Mouse (Mus musculus): ENCODE measurements at regions not wholly inside any gene's neighbourhood (a gene's known extent, or its start where the extent isn't known, plus 50 kb on each side); places are given as distances from the start of the nearest gene placed in this dataset.

DNA sequence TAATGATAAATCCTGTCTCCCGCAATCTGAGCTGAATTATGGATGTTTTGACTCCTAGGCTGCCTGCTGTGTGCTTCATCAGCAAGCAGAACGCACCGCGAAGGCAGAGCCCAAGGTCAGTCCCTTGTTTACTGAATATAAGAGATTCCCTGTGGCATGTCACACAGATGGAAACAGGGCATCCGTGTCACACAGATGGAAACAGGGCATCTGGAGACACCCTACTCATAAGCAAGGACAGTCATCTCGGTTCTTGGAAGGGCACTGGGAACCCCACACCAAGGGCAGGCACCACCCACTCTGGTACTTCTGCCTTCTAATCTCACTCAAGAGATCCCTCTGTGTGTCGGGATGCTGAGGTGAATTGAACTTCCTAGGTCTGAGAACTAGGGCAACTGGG, 241.9 kb downstream of the Cog6 start:
- no peak for ATAC-seq (replicated peaks; ENCODE audit: low FRiP score, low TSS enrichment, poor library complexity, severe bottlenecking)

DNA sequence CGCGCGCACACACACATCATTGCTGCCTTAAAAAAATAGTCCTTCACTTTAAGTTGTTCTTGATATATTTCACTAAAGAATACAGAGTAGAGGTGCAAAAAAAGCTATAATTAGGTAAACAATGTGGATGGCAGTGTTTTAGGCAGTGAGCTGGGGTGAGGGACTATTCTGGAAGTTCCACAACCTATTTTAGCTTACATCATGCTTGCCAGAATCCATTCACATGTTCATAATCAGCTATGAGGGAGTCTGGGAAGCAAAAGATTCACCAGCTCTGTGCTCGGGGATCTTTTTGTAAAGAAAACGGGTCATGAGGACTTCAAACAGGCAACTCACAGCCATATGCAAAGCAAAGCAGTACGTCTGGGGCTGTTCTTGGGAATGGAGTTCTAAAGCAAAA, 242.3 kb downstream of the Cog6 start:
- ATAC-seq (replicated peaks; ENCODE audit: low FRiP score, low TSS enrichment, poor library complexity, severe bottlenecking) = no peak

DNA sequence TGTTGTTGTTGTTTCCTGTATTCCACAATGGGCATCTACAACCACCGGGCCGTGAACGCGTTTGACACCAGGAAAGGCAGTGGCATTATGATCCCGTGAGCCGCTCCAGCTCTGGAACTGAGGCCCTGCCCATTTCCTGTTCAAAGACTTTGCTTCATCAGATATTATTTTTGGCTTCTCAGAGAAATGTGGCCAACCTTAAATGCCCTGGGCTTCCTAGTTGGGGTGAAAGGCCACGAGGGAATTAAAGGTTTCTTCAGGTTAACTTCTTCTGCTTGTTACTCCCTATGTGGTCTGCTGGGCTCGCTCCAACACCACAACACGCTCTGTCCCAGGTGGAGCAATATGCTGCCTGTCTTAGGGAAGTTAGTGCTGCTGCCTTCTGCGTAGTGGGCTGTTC, 249.8 kb downstream of the Cog6 start:
- no peak for ATAC-seq (replicated peaks; ENCODE audit: low FRiP score, low TSS enrichment, poor library complexity, severe bottlenecking)

DNA sequence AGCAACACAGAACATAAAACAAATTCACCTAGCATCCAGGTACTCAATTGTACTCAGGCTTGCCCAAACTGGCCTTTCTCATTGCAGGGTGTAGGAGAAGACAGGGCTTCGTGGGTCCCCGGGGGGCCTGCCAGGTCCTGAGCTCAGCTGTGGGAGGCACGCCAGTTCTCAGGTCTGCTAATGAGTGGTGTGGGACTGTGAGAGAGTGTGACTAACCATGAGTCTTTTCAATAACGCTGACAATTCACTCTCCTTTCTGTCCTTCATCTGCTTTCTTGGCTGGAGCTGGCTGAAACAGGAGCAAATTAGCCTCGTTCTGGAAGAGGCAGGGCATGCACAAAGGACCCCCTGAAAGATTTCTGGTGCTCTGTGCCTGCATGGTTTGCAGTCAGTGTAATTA, 250.2 kb downstream of the Cog6 start:
- no peak for ATAC-seq (replicated peaks; ENCODE audit: low FRiP score, low TSS enrichment, poor library complexity, severe bottlenecking)

DNA sequence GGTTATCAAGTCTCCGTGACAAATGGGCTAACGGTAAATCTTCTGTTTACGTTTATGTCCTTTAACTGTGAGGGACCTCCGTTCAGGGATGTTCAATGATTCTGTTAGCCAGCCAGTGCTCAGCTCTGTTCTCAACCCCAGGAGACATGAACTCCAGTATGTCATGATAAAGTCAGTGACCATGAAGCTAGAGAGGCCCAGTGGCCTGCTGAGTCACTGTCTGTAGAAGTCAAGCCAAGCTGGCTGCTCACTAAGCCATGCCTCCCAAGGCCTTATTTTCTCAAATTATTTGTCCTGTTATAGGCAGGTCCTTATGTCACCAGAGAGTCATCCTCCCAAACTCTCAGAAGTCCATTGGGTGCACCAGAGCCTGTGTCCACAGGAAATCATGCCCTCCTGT, 252.9 kb downstream of the Cog6 start:
- ATAC-seq (replicated peaks; ENCODE audit: low FRiP score, low TSS enrichment, poor library complexity, severe bottlenecking) = no peak

DNA sequence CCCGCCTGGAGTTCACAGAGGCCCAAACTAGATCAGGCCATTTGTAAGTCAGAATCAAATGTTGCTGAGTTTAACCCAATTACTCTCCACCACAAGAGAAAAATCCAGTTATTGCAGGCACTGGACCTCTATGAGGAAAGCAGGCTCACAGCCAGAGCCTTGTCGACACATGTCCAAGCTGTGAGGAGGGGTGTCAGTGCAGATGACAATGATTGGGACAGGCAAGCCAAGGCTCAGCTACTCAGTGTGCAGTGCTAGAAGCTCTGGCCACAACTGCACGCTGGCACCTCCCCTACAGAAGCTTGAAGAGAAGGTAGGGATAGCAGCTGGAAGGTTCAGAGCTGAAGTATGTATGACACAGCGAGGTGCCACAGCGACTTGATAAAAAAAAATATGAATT, 253.4 kb downstream of the Cog6 start:
- ATAC-seq (replicated peaks; ENCODE audit: low FRiP score, low TSS enrichment, poor library complexity, severe bottlenecking) = no peak

DNA sequence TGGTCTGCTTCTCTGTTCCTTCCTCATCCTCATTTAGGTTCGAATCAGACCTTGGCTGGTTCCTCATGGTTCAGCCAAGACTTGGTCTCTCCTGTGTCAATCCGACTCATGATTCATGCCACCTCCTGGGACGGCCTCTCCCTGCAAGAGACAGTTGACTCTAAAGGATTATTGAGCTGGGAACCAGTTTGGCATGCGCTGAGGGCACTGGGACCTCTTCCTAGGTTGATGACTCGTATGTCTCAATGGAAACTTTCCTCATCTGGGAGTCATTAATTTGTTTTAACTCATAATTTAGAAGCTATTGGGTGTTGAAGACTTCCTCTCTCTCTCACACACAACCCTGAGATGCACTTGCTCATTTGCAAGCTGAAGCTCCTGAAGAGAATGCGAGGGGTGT, 254.5 kb downstream of the Cog6 start:
- ATAC-seq (replicated peaks; ENCODE audit: low FRiP score, low TSS enrichment, poor library complexity, severe bottlenecking) = no peak

DNA sequence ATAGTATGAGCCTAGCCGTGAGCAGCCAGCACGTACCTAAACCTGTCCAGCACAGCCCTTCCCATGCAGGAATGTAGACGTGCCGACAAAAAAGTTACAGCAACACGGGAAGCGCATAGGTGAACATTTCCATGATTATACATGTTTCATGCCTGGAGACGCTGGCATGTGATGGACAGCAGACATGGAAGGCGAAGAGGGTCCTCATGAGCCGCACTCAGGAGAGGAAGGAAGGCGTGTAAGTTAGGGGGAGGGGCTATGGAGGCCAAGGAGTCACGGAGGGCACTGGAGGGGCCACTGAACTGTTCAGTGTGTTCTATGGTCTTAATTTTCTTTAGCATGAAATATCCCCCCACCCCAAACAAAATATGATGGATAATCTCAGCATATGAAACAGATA, 257.2 kb downstream of the Cog6 start:
- ATAC-seq (replicated peaks; ENCODE audit: low FRiP score, low TSS enrichment, poor library complexity, severe bottlenecking) = no peak

DNA sequence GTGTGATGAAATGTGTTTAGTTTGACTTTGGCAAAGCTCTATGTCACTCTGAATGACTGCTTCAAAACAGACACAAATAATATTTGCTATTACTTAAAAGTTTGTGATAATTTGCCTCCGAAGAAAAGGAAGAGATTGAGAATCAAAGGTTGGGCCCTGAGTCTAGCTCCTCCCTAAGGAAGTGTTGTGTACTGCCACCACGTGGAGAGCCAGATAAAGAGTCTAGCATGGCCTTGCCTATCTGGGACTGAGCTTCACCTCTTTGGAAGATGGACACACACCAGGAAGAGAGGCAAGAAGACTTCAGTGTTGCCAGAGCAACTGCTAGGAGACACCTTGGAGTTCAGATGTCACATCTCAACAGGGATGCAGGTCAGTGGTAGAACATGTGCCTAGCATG, 258.5 kb downstream of the Cog6 start:
- peak; percentile 87 for ATAC-seq (replicated peaks; ENCODE audit: low FRiP score, low TSS enrichment, poor library complexity, severe bottlenecking)

DNA sequence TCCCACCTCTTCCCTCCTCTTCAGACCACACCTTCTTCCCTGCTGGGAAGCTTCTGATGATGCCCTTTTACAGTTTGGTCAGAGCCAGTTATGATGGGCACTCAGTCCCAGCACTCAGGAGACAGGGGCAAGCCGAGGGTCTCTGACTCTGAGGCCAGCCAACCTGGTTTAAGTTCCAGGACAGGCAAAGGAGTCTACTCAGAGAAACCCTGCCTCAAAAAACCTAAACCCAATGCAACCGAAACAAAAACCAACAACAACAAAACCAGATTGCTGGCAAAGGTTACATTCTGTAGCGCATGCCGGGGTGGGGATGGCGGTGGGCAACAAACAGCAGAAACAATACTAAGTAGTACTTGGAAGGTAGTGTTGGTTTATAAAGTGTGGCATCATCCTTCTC, 260.2 kb downstream of the Cog6 start:
- ATAC-seq (replicated peaks; ENCODE audit: low FRiP score, low TSS enrichment, poor library complexity, severe bottlenecking) = no peak

DNA sequence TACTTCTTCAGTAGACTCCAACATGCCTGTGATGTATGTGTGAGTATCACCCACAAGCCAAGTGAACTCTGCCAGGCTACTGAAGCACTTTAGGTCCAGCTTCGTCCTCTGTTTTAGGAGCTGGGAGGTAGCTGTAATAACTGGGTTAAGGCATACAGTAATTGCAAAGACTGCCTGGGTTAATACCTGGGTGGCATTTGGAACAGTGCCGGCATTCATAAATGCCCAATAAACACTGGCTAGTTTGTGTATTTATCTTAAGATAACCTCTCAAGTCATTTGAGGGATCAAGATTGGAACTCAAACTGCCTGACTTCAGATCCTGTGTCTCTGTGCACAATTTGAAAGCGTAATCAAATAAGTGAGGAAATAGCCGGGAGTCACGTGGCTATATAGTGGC, 261.0 kb downstream of the Cog6 start:
- ATAC-seq (replicated peaks; ENCODE audit: low FRiP score, low TSS enrichment, poor library complexity, severe bottlenecking) = no peak

DNA sequence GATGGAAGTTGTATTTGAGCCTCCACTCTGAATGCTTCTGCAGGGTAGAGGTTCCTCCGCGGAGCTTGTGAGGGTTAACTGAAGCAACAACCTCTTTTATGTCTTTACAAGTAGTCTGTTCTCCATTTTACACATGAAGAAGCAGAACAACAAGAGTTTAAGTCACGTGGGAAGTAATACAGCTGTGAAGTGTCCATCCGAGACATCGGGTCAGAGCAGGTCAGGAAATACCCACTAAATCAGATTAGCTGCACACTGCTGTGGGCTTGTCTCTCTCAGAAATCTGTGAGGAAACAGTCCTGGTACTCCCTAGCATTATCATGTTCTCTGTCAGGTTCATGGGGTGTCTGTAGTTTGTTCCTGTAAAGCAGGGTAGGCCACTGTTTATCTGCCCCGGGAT, 262.1 kb downstream of the Cog6 start:
- ATAC-seq (replicated peaks; ENCODE audit: low FRiP score, low TSS enrichment, poor library complexity, severe bottlenecking) = no peak

DNA sequence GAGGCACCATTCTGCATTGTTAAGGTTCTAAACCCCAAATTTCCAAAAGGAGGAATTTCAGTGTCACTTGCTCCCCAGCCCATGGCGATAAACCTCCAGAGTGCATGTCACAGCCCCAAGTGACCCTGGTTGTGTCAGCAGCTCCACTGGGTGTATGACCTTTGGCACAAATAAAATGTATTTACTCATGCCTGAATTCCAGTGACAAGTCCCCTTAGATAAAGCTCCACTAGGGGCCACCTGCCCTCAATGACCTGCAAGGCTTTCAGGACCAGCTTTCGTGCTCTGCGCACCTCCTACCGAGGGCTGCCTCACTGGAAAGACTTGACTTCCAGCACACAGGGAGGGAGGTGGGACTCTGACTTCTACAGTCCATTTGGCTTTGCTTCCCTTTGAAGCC, 262.6 kb downstream of the Cog6 start:
- no peak for ATAC-seq (replicated peaks; ENCODE audit: low FRiP score, low TSS enrichment, poor library complexity, severe bottlenecking)

DNA sequence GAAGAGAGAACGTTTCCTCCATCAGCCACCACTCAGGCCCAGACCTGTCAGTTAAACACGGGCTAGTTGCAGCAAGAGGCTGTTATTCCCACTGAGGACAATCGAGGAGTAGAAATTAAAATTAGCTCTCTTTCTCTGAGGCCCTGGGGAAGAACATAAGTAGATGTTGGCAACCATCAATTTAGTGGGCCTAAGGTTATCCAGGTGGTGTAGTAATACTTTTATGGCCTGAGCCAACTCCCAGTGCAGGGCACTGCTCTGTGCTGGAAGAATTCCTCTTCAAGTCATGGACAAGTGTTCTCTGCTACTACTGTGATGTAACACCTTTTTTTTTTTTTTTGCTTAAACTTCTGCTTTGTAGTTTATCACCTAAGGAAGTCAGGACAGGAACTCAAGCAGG, 270.1 kb downstream of the Cog6 start:
- no peak for ATAC-seq (replicated peaks; ENCODE audit: low FRiP score, low TSS enrichment, poor library complexity, severe bottlenecking)

DNA sequence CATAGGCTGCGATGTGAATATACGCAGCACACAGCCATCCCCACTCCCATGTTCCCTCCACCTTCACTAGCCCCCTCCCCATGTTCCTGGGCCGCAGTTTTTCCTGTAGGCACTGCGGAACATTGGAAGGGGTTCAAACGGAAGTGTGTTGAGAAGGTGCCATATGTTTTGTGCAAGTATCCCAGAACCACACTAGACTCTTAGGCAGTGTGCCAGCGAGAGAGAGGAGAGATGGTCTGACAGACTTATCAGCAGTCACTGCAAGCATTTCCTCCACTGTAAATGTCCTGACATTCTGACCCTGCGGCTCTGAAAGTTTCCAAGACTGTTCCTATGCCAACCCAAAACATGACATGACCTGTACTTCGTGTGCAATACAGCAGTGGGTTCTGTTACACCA, 272.7 kb downstream of the Cog6 start:
- ATAC-seq (replicated peaks; ENCODE audit: low FRiP score, low TSS enrichment, poor library complexity, severe bottlenecking) = no peak

DNA sequence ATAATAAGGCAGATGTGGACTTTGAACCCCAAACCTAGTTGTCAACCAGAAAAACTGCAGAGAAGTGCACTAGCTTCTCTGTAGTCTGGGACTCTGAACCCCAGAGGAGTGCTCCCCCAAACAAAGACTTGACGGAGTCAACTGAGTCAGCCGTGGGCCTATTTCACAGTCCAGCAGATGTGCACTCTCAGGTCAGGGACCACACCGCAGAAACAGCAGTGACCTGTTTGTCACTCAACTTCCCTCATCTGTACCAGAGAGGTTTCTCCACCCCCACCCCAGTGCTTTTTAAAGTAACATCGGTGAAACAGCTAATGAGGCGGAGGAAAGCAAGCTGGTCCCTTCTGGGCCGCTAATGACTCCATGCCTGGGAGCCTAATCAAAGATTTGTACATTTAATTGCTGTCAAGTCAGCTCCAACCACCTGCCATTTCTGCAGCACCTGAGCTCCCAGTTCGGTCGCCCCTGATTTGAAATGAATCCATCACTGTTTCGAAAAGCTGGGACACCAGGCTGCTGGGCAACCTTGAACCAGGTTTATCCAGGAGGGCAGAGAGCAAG, 276.5 kb downstream of the Cog6 start:
- no peak for ATAC-seq (replicated peaks; ENCODE audit: low FRiP score, low TSS enrichment, poor library complexity, severe bottlenecking)

DNA sequence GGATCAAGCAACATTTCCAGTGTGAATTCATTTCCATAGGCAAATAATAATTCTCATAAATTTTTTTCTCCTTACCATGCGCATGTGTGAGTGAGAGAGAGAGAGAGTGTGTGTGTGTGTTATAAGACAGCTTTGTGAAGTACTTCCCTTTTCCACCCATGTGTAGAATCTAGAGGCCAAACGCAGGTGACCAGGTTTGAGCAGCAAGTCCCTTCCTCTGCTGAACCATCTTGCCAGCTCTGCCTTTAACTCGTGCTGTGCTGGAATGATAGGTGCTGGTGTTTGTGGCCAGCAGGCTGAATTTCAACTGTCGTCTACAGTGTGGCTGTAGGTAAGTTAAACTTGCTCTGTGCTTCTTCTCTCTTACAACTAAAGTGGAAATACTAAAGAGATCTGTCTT, 277.5 kb downstream of the Cog6 start:
- ATAC-seq (replicated peaks; ENCODE audit: low FRiP score, low TSS enrichment, poor library complexity, severe bottlenecking) = no peak

DNA sequence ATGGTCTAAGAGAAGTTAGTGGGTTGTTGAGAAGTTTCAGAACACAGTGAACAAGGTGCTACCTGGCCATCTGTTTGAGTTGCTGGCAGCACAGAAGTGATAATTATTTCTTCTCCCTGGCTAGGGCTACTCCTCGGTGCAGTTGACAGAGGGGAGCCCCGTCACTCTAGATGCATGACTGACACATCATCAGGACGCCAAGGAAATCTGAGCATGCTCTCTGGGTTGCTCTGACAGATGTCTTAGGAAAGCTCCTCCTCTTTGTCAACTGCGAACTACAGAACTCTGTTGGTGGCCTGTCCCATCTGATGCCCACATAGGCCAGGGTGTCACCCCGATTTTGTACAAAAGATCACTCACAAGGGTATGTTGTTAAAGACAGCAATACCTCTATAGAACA, 278.7 kb downstream of the Cog6 start:
- no peak for ATAC-seq (replicated peaks; ENCODE audit: low FRiP score, low TSS enrichment, poor library complexity, severe bottlenecking)

DNA sequence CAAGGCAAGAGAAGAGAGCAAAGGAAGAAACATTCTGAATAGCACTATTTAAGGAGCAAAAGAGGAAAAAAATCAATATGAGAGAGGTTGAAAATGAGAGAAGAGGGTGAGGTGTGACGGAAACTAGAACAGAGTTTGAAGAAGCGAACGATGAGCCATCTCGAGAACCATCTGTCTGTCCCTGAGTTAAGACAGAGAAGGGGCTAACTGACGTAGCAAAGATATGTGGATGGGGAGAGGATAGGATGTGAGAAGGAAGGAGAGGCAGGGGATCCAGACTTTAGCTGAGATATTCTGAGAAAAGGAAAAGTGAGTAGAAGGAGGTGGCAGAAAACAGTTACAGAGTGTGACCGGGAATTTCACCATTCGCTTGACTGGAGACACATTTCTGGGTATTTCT, 281.1 kb downstream of the Cog6 start:
- no peak for ATAC-seq (replicated peaks; ENCODE audit: low FRiP score, low TSS enrichment, poor library complexity, severe bottlenecking)

DNA sequence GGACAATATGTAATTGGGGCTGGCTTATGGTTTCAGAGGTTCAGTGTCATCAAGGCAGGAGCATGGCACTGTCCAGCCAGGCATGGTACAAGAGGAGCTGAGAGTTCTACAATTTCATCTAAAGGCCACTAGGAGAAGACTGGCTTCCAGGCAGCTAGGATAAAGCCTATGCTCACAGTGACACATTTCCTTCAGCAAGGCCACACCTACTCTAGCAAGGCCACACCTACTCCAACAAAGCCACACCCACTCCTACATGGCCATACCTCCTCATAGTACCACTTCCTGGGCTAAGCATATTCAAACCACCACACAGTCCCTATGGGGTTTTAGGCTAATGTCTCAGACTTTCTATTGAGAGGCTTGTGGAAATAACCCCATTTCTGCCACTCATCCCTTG, 285.1 kb downstream of the Cog6 start:
- ATAC-seq (replicated peaks; ENCODE audit: low FRiP score, low TSS enrichment, poor library complexity, severe bottlenecking) = no peak

DNA sequence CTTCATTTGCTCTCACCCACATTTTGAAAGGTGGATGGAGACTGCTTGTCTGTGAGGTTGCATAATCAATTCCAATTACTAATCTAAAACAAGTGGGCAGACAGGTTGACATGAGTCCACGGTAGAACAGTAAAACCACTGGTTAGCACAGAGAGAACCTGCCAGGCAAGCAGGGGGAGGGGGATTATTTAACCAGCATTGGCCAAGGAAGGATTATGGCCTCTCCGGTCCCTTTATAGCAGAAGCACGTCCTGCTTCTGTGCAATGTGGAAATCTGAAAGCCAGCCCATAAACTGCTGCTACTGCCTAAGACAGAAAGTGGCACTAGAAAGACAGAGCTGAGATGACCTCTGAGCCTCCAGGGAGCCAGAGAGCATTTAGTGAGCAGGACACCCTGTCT, 285.5 kb downstream of the Cog6 start:
- ATAC-seq (replicated peaks; ENCODE audit: low FRiP score, low TSS enrichment, poor library complexity, severe bottlenecking) = no peak

DNA sequence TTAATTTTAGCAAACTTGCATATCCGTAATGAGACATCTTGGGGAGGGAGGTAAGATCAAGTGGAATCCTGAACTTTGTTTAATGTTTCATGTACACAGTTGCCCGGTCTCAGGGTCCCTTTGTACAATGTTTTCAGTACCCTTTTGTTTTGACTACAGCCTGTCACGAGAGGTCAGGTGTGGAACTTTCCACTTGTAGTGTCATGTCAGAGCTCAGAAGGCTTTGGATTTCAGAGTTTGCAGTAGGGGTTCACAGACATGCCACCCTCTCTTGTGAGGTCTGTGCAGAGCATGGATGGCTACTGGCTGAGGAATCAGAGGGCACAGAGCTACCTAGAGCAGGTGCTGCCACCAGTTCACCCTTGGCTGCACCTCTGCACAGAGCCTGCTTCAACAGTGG, 287.3 kb downstream of the Cog6 start:
- no peak for ATAC-seq (replicated peaks; ENCODE audit: low FRiP score, low TSS enrichment, poor library complexity, severe bottlenecking)
